Mouse (Mus musculus) liver, embryonic 14.5 days (tissue): ENCODE data around the gene Ppp1r14c. TPM values are rescaled to one million over a fixed set of nuclear protein-coding genes. Genes with fewer than 3 reads are reported as not detected.

ENCODE experiments used
- ATAC-seq: fragments of 200-750 bp; cut with Nextera tagmentation; 2 replicates; pipeline ENCODE4 v1.8.0; 2017; ENCODE audit warnings: moderate number of reproducible peaks, mild to moderate bottlenecking, moderate library complexity; ENCODE audit not compliant: insufficient read depth
- DNase-seq, 3 experiments: peaks; one replicate each; pipeline ENCODE4 v3.0.0-alpha.2; 2012 to 2013; ENCODE audit warnings: low read depth in 3 of 3, low spot score in 3 of 3
- H3K27ac ChIP-seq: fragments of 300-500 bp; sonication (generic); 2 replicates; pipeline ENCODE4 v1.5.1; 2014; ENCODE audit warnings: moderate library complexity, mild to moderate bottlenecking, control low read depth, inconsistent platforms
- H3K27me3 ChIP-seq: fragments of 300-500 bp; sonication (generic); 2 replicates; pipeline ENCODE4 v1.6.1; 2014; ENCODE audit warnings: mild to moderate bottlenecking, low read length, moderate library complexity; ENCODE audit not compliant: control insufficient read depth, insufficient read depth
- H3K36me3 ChIP-seq: fragments of 300-500 bp; sonication (generic); replicated peaks from 2 replicates; pipeline ENCODE4 v1.6.1; 2014; ENCODE audit warnings: low read depth; ENCODE audit not compliant: control insufficient read depth, insufficient read depth
- H3K4me1 ChIP-seq, 2 experiments: fragments of 200-500 bp in 1 of 2; fragments of 300-500 bp in 1 of 2; sonication (generic) in 1 of 2; replicated peaks; 2 replicates each; pipeline ENCODE4 v1.6.1; 2012 to 2014; ENCODE audit warnings: antibody characterized with exemption in 1 of 2, inconsistent platforms in 1 of 2, low read length in 1 of 2; ENCODE audit not compliant: control insufficient read depth in 2 of 2, insufficient read depth in 2 of 2
- H3K4me2 ChIP-seq: fragments of 300-500 bp; sonication (generic); 2 replicates; pipeline ENCODE4 v1.6.1; 2014; ENCODE audit warnings: low read depth, mild to moderate bottlenecking, control low read depth, moderate library complexity
- H3K4me3 ChIP-seq, 2 experiments: fragments of 200-500 bp in 1 of 2; fragments of 300-500 bp in 1 of 2; sonication (generic) in 1 of 2; 2 replicates each; pipeline ENCODE4 v1.5.1; 2012 to 2014; ENCODE audit warnings: low read depth in 2 of 2, low read length in 2 of 2, mild to moderate bottlenecking in 2 of 2, control low read depth in 1 of 2, inconsistent platforms in 1 of 2, moderate library complexity in 1 of 2; ENCODE audit not compliant: insufficient read depth in 1 of 2
- H3K9ac ChIP-seq: fragments of 300-500 bp; sonication (generic); replicated peaks from 2 replicates; pipeline ENCODE4 v1.6.1; 2014; ENCODE audit warnings: mild to moderate bottlenecking, control low read depth, moderate library complexity
- H3K9me3 ChIP-seq: fragments of 300-500 bp; sonication (generic); 2 replicates; pipeline ENCODE4 v1.6.1; 2016; ENCODE audit warnings: low read length, mixed read lengths; ENCODE audit not compliant: control insufficient read depth
- CTCF ChIP-seq: IDR thresholded peaks from 2 replicates; pipeline ENCODE4 v1.5.1; 2016; ENCODE audit warnings: antibody characterized with exemption, low read depth, control low read depth
- EP300 ChIP-seq: IDR thresholded peaks from 2 replicates; pipeline ENCODE4 v1.6.1; 2016; ENCODE audit warnings: antibody characterized with exemption, low read depth
- WGBS: fragments of 180-500 bp; shearing (Covaris S2); extraction: QIAGEN DNeasy Blood & Tissue Kit; methylation state at CpG from one replicate; pipeline ENCODE4 v1.1.7; 2014; ENCODE audit not compliant: insufficient replicate concordance; 5-methylcytosine and 5-hydroxymethylcytosine counted together
- polyA plus RNA-seq, 2 experiments: library from polyadenylated mRNA; depleted of rRNA in 1 of 2; stranded (reverse) in 1 of 2; unstranded in 1 of 2; fragments of >200 nt; fragmentation: Nextera tagmentation in 1 of 2; extraction: Ambion mirVana in 1 of 2; gene quantifications; 2 replicates each; pipeline versions ENCODE4 v1.2.1 to v1.2.3; 2012 to 2014

Gene Ppp1r14c
- polyA plus RNA-seq, 2 experiments = 0.08 TPM; not detected in 1

GRCm38 (mm10) chr10:3336729-3337329, 29.0 kb upstream of the Ppp1r14c start:
- TF ChIP-seq CTCF (no peak), EP300 (no peak)
- WGBS = 46% methylated on average over 7 of the region's 7 CpGs

DNA sequence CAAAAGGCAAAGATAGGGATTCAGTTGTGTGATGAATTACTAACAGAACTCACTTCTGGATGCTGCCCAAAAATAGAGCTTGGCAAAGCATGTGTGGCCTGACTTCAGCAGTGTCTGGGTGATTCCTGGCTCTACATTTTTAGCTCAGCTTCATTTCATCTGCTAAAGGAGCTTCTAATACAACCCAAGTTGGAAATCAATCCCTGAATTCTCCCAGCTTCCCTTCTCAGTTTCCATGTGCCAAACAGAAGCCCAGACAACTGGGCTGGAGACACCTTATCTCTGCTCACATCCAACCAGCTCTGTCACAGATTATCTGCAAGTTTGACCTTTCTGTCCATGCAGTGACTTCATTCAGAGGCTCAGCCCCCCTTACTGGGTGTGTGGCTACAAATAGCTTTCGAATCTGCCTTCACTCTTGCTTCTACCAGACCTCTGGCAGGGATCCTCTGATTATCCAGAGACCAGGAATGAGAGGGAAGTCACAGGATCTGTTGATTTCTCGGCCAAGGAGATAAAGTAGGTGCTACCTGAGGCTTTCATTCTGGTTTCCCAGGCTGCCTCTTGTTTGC, 28.4 kb upstream of the Ppp1r14c start:
- WGBS = 20% methylated on average over 2 of the region's 2 CpGs

More at GRCm38 (mm10) chr10:3336729-3337329, 29.0 kb upstream of the Ppp1r14c start:
- ATAC-seq = no peak
- H3K4me3 ChIP-seq = no peak overlapping the region
- H3K9ac ChIP-seq = no peak overlapping the region
- no peaks in the 10 kb centered on the region for H3K9me3 ChIP-seq
- DNase-seq = no peak
- no peak overlapping the region for H3K4me2 ChIP-seq
- H3K4me1 ChIP-seq = no peaks in the 10 kb centered on the region; a peak in 1 of 4 replicates
- H3K27ac ChIP-seq = no peak overlapping the region
- no peaks in the 10 kb centered on the region for H3K27me3 ChIP-seq
- no peaks in the 10 kb centered on the region for H3K36me3 ChIP-seq

DNA sequence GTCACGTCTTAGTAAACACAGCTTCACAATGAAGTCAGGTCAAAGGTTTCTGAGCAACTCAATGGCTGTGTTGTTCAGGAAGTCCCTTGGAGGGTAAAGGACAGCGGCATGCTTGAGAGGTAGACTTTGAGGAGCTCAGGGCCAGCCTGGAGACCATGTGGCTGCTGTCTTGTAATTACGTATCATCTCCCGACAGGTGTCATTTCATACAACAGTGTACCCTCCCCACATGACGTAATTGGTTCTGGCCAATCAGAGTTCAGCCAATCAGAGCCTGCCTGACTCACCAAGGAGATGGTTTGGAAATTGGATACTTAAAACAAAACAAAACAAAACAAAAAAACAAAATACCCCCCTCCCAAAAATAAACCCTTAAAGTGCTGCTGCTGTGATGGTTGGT, 20.2 kb upstream of the Ppp1r14c start:
- 37% methylated on average over 5 of the region's 5 CpGs for WGBS
- no peak overlapping the region for H3K9ac ChIP-seq
- ATAC-seq = no peak
- H3K27me3 ChIP-seq = no peaks in the 10 kb centered on the region
- no peak overlapping the region for H3K4me2 ChIP-seq
- H3K36me3 ChIP-seq = no peaks in the 10 kb centered on the region
- no peaks in the 10 kb centered on the region for H3K9me3 ChIP-seq
- no peak overlapping the region for H3K27ac ChIP-seq
- H3K4me3 ChIP-seq = no peak overlapping the region
- no peak for TF ChIP-seq CTCF
- TF ChIP-seq EP300 = no peak
- DNase-seq = no peak
- H3K4me1 ChIP-seq = no peaks in the 10 kb centered on the region

More for the DNA sequence above, 28.4 kb upstream of the Ppp1r14c start:
- H3K9ac ChIP-seq = no peak overlapping the region
- no peaks in the 10 kb centered on the region for H3K27me3 ChIP-seq
- ATAC-seq (no peak), DNase-seq (no peak)
- H3K27ac ChIP-seq = no peak overlapping the region
- H3K36me3 ChIP-seq = no peaks in the 10 kb centered on the region
- H3K9me3 ChIP-seq = no peaks in the 10 kb centered on the region
- no peak overlapping the region for H3K4me2 ChIP-seq
- no peak for TF ChIP-seq CTCF
- no peak for TF ChIP-seq EP300
- H3K4me1 ChIP-seq = no peaks in the 10 kb centered on the region; a peak in 1 of 4 replicates
- no peak overlapping the region for H3K4me3 ChIP-seq

DNA sequence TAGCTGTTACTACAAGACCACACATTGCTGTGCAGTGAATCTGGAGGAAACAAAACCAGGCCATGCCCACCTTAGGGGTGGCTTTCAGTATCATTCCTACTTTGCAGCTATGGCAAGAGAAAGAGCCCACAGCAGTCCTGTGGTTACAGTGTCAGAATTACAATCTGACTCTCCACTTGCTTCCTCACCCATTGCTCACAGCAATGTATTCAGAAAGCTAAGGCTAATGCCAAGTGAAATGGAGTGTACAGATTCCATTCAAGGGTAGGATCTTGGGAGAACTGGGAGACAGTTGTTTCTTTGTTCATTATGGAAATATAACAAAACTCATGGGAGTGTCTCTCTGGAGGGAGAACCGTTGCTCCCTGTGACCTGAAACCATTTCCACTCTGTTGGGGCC, 6.3 kb upstream of the Ppp1r14c start:
- H3K36me3 ChIP-seq = no peaks in the 10 kb centered on the region
- no peak overlapping the region for H3K4me3 ChIP-seq
- ATAC-seq (no peak), DNase-seq (no peak)
- H3K9me3 ChIP-seq = no peaks in the 10 kb centered on the region
- 55% methylated on average over 1 of the region's 1 CpGs for WGBS
- no peak overlapping the region for H3K9ac ChIP-seq
- no peaks in the 10 kb centered on the region for H3K27me3 ChIP-seq
- no peak overlapping the region for H3K4me2 ChIP-seq
- H3K4me1 ChIP-seq = no peaks in the 10 kb centered on the region
- H3K27ac ChIP-seq = no peak overlapping the region
- TF ChIP-seq CTCF (no peak), EP300 (no peak)

GRCm38 (mm10) chr10:3365671-3366035, 204 bp upstream of the Ppp1r14c start:
- no peaks in the 10 kb centered on the region for H3K9me3 ChIP-seq
- H3K4me1 ChIP-seq = no peaks in the 10 kb centered on the region
- H3K9ac ChIP-seq = no peak overlapping the region
- peaks cover 17% of the 10 kb centered on the region for H3K27me3 ChIP-seq
- no peaks in the 10 kb centered on the region for H3K36me3 ChIP-seq
- H3K4me2 ChIP-seq = peak overlapping the region; percentile 58; the same call in 1 of the 2 replicates
- no peak overlapping the region for H3K27ac ChIP-seq
- H3K4me3 ChIP-seq = no peak overlapping the region
- no peak for TF ChIP-seq CTCF
- no peak for TF ChIP-seq EP300
- DNase-seq = no peak
- no peak for ATAC-seq
- WGBS = 26% methylated on average over 5 of the region's 5 CpGs
